Mouse (Mus musculus): Measurements from ENCODE around the gene Rif1.
"Not testable (repeated sequence)": the region's sequence is repeated elsewhere in the genome, so short reads cannot be mapped to it uniquely, and the experiment has no call there.

The Rif1 gene

DNA sequence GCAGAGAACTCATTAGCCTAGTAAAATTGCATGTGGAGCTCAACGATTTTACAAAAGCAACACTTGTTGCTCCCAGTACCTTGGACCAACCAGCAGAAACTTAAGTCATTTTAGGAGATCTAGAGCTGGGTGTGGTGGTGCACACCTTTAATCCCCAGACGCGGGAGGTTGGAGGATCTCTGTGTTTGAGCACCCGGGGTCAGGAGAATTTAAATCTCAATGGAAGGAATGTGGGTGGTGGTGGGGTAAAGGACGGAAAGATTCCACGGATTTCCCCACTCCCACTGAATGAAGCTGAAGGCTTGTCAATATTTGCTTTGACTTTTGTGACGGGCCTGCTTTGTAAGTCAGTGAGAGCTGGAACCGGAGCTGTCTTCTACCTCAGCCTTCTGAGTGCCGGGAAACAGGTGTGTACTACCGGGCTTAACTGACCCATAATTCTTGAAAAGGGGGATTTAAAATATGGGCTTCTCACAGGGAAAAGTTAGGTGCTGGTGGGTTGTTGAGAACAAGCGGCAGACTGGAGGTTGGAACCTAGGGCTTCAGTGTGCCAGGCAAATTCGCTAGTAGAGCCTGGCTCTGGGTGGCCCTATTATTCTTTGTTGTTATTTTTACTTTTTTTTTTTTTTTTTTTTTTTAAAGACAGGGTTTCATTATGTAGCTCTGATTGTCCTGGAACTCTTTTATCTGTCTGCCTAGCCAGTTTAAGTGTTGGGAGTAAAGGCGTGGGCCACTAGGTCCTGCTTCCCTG is 1.2 kb upstream of the Rif1 start:
- DNase-seq (ENCODE audit: low spot score in 2 of 2) = no peak

DNA sequence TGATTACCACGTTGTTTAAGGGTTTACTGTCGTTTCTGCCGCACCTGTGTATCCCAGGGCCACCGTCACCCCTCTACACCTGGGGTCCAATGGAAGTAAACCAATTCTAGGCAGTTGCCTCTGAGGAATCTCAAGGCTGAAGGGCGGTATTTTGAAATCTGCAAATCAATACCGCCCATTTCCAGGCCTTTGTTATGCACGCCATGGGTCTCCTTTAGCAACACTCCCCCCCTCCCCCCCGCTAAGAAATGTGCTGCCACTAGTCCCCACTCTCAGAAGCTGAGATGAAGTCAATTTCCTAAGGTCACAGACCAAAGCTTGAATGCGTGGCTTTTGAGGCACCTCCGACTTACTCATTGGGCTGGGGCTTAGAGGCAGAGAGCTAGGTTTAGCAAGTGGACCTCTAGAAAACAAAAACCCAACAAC is 554 bp upstream of the Rif1 start:
- no peak for DNase-seq (ENCODE audit: low spot score in 2 of 2)

DNA sequence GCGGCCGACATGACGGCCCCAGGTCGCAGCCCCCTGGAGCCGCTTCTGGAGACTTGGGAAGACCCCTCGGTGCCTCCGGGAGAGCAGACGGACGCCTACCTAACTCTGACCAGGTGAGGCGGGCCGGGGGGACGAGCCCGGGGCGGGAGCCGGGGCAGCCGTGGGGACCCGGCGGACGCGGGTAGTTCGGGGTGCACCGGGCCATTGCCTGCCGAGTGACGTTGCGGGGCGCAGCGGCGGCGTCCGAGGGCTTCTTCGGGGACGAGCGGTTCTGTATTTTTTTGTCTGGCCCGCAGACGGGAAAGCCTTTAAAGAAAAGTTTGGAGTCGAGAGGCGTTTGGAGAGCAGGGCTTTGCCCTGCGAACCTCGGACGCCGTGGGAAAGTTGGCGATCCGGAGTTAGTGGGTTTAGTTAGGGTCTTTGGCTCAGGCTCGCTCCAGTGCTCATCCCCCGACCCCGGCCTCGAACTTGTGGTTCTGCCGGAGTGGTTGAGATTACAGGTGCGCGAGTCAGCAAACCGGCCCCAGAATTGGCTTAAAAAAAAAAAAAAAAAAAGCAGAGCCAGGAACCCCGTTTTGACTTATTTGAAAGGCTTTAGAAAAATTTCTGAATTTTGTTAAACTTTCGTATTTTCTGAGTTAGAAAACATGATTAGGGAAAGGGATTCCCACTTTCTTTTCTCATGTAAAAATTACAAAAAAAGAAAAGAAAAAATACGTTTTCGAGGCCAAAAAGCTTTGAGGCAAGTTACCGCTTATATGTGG is 691 bp downstream of the Rif1 start:
- peak in 1 of 2 experiments; percentile 1 for DNase-seq (ENCODE audit: low spot score in 2 of 2)

DNA sequence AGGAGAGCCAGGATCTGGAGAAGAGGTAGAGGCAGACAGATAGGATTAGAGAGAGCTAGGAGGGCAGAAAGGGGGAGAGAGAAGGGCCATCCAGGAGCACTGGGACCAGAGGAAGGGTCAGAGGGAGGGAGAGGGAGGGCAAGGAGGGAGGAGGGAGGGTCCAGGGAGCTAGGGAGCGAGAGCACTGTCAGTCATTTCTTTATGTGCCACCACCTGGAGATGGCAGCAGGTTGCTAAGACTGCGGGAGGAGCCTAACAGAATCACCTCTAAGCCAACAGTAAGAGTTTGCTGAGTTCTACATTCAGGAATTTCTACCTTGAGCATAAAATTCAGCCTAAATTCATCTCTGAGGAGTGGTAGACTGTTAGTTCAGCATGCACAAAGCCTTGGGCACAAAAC is 6.0 kb downstream of the Rif1 start:
- no peak for DNase-seq (ENCODE audit: low spot score in 2 of 2)

DNA sequence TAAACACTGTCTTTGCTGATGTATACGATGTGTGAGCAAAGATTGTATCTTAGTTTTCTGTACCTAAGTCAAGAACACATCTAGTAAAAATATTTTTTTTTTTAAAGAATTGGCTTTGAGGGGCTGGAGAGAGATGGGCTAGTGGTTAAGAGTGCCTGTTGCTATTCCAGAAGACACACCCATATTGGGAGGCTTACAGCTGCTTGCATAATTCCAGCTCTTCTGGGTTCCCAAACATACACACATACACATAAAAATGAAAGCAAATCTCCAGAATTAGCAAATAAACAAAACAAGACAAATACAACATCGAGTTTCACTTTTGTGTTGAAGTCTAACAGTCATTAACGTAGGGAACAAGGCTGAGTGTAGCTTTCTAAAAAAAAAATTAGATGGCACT is 11.4 kb downstream of the Rif1 start:
- no peak for DNase-seq (ENCODE audit: low spot score in 2 of 2)

DNA sequence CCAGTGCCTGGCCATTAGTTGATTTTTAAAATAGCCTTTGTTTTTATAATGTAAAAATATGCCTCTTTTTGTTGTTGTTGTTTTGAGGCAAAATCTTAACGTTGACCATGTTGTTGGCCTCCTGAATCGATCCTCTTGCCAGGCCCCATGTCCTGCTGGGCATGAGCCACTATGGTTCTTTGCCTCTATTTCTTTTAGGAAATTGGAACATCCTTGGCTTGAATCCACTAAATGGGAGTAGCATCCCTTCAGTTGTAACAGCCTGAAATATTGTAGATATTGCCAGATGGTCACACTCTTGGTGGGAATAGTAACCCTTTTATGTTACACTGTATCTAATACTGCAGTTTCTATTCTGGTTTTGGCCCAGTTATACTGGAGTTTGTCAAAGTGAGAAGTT is 11.9 kb downstream of the Rif1 start:
- DNase-seq (ENCODE audit: low spot score in 2 of 2) = no peak

DNA sequence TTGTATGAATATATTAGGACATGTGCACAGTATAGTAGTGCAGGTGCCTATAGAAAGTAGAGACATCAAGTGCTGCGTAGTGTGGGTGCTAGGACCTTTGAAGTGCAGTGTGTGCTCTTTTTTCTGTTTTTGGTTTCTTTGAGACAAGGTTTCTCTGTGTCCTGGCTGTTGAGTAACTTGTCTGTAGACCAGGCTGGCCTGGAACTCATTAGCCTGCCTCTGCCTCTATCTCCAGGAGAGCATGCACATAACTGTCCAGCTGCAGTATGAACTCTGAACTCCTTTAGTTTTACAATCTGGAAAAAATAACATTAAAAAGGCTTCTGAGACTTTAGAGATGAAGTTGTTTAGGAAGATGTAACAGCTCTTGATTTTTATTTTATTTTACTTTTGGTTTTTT is 41.5 kb downstream of the Rif1 start:
- no peak for DNase-seq (ENCODE audit: low spot score in 2 of 2)

DNA sequence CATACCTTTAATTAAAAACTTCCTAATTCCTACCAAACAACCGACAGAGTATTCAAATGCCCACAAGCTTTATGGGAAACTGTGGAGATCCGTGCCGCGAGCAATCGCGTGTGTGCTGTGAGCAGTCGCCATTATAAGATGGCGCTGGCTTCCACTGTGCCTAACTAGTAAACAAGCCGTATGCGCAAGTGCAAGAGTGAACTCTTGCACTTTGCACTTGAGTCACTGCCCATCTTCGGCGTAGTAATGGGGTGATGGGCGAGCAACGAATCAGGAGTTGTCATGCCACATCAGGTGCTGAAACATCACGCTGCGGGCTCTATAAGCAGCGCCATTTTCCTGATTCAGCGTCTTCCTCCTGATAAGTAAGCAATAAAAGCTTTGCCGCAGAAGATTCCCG is 58.7 kb downstream of the Rif1 start:
- DNase-seq (ENCODE audit: low spot score in 2 of 2) = not testable (repeated sequence)

DNA sequence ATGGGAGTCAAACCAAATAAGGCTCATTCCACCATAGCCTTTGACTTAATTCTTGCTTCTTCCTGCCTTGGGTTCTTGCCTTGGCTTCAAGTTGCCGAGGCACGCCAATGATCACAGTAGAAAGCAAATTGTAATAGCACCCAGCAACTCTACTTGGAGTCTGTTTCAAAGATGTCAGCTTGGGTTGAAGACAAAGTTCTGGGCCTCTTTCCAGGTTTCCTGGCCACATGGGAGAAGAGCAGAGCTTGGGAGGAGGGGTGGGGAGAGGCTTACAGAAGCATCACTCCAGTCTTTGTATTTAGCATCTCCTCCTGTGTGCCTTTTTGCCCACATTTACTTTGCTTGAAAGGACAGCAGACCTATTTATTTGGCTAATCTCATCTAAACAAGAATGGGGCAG is 60.7 kb downstream of the Rif1 start:
- no peak for DNase-seq (ENCODE audit: low spot score in 2 of 2)

DNA sequence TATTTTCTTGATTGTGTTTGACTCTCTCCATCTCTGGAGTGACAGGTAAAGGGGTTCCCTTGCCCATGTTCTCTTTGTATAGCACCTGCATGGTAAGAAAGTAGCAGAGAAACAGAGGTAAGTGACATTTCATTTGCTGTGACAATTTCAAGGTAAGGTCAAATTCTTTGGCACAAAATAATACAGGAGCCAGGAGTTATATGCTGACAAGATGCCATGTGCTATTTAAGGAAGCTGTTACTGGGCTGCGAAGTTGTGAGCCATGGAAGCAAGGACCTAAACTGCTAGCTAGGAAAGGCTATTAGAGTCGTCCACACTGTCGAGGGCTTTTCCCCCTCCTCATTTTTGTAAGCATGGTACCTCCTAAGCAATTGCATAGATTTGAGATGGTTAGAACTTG is 80.4 kb downstream of the Rif1 start:
- no peak for DNase-seq (ENCODE audit: low spot score in 2 of 2)

DNA sequence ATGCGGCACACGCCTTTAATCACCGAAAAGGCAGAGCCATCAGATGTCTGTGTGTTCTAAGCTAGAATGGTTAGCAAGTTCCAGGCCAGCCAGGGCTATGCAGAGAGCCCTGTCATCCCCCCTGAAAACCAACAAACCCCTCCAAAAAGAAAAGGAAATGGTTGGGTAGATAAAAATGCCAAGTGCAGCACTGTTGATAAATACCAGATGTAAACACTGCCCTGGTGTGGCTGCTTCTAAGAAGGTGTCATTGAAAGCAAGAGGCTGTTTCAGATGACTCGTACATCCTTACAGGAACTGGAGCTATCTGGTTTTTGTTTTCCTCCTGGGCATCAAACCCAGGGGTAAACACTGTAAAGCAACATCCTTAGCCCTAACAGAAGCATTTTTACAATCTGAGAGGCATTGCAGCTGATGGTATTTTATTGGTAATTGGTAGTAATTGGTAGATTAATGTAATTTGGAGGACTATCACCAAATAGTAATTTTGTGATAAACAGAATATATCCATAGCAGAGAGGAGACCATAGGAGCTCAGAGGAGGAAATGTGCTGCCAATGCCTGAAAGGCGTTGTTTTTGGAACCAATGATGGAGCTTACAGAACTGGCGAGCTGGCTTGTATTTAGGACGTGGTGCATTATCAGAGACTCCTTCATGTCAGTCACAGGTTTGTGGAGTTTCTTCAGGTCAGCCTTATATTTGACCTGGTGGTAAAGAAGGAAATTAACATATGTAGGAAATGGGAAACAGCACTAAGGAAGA is 96.8 kb downstream of the Rif1 start:
- DNase-seq (ENCODE audit: low spot score in 2 of 2) = no peak
